Mouse (Mus musculus) E14TG2a.4 (cell line): ENCODE data around the gene Arf4.

ENCODE experiments used
- CTCF ChIP-seq: conservative IDR thresholded peaks from 2 replicates; pipeline ENCODE4 v1.5.1; 2014; ENCODE audit warnings: low read length
- NANOG ChIP-seq: IDR thresholded peaks from 2 replicates; pipeline ENCODE4 v1.6.1; 2014; ENCODE audit warnings: borderline replicate concordance, low read length, mixed read lengths

GRCm38 (mm10) chr14:26595167-26595566 lies 42.7 kb upstream of the Arf4 start:
- no peak for TF ChIP-seq CTCF
- TF ChIP-seq NANOG = no peak
